Mouse (Mus musculus): Measurements from ENCODE around the gene Tdrd7. TPM values are rescaled to one million over a fixed set of nuclear protein-coding genes. Genes with fewer than 3 reads are reported as not detected.

Tdrd7 gene
- total RNA-seq, 4 experiments from 2014 or later: 9.2 to 12.1 (median 10.1) TPM

Other genes with a start within 250 kb of the Tdrd7 start
- 10 to 100 TPM in 3 of 4 experiments, 1 to 10 TPM in 1; 9.3 to 14.5 (median 12.4) TPM for gene Aldh1b1, start 166.3 kb upstream of the Tdrd7 start, total RNA-seq (2022)
- gene Igfbpl1, start 138.4 kb upstream of the Tdrd7 start, total RNA-seq (2022): under 1 TPM; 0.14 to 0.57 (median 0.39) TPM
- gene Stra6l, start 116.7 kb upstream of the Tdrd7 start, total RNA-seq (2022): not detected
- under 1 TPM in 1 of 4 experiments, not detected in 3; 0.09 TPM for gene Ccdc180, start 75.0 kb upstream of the Tdrd7 start, total RNA-seq (2022)
- 100 to 1,000 TPM; 233 to 302 (median 283) TPM for gene Tmod1, start 73.6 kb downstream of the Tdrd7 start, total RNA-seq (2022)
- 10 to 100 TPM; 18.0 to 19.6 (median 19.1) TPM for gene Ncbp1, start 173.3 kb downstream of the Tdrd7 start, total RNA-seq (2022)
- 10 to 100 TPM; 12.9 to 19.4 (median 14.8) TPM for gene Tstd2, start 173.4 kb downstream of the Tdrd7 start, total RNA-seq (2022)
- gene Xpa, start 231.0 kb downstream of the Tdrd7 start, total RNA-seq (2022): 1 to 10 TPM; 6.1 to 9.6 (median 6.8) TPM